Mouse (Mus musculus) forebrain, embryonic 10.5 days (tissue): Measurements from ENCODE around the gene Inhbc. TPM values are rescaled to one million over a fixed set of nuclear protein-coding genes. Genes with fewer than 3 reads are reported as not detected.
"Not testable (repeated sequence)": the region's sequence is repeated elsewhere in the genome, so short reads cannot be mapped to it uniquely, and the experiment has no call there.

ENCODE experiments used
- DNase-seq: peaks from one replicate; pipeline ENCODE4 v3.0.0-alpha.2; 2017; ENCODE audit warnings: low spot score; ENCODE audit errors: extremely low spot score
- H3K27ac ChIP-seq: fragments of 300-500 bp; sonication (generic); 2 replicates; pipeline ENCODE4 v1.5.1; 2016; ENCODE audit warnings: mild to moderate bottlenecking
- H3K27me3 ChIP-seq: fragments of 300-500 bp; sonication (generic); 2 replicates; pipeline ENCODE4 v1.6.1; 2016; ENCODE audit warnings: mild to moderate bottlenecking; ENCODE audit not compliant: poor library complexity, severe bottlenecking
- H3K36me3 ChIP-seq: fragments of 300-500 bp; sonication (generic); replicated peaks from 2 replicates; pipeline ENCODE4 v1.6.1; 2016; ENCODE audit warnings: mild to moderate bottlenecking, moderate library complexity
- H3K4me1 ChIP-seq: fragments of 300-500 bp; sonication (generic); 2 replicates; pipeline ENCODE4 v1.6.1; 2016
- H3K4me3 ChIP-seq: fragments of 300-500 bp; sonication (generic); 2 replicates; pipeline ENCODE4 v1.5.1; 2016; ENCODE audit warnings: mild to moderate bottlenecking, moderate library complexity
- H3K9me3 ChIP-seq: fragments of 300-500 bp; sonication (generic); 2 replicates; pipeline ENCODE4 v1.6.1; 2016; ENCODE audit warnings: mild to moderate bottlenecking, moderate library complexity
- WGBS: fragments of 180-500 bp; shearing (Covaris S2); methylation state at CpG from one replicate; pipeline ENCODE4 v1.1.7; 2016; 5-methylcytosine and 5-hydroxymethylcytosine counted together
- polyA plus RNA-seq: library from polyadenylated mRNA; unstranded; fragments of >200 nt; fragmentation: Nextera tagmentation; extraction: Ambion mirVana; gene quantifications from 2 replicates; pipeline ENCODE4 v1.2.1, GENCODE M21; 2016

Inhbc gene
- polyA plus RNA-seq, 1 experiment from 2014 or later: not detected

DNA sequence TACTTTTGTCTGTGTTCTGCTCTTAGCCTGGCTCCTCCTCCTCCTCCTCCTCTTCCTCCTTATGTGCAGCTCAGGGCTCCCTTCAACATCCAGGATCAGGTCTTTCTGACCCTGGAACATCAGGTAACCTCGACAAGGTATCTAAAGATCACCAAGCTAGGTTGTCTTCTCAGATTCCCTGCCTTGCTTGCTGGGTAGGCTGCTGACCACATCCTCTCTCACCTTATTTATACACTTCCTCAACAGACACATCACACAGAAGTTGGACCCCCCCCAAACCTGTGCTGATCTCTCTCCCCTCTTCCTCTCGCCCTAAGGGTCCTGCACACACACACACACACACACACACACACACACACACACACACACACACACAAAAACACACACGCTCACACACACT is 48.6 kb downstream of the Inhbc start, which contains the start of gene Arhgap9:
Gene Arhgap9 (plus strand): TSS at position 344 of the 400 bp plus-strand sequence.
- no peak for DNase-seq
- Histone ChIP-seq H3K27ac (no peak within 1 kb of the TSS), H3K36me3 (no peaks in the 10 kb centered on the region), H3K9me3 (no peaks in the 10 kb centered on the region), H3K4me1 (peaks cover 13% of the 10 kb centered on the region), H3K4me3 (no peak within 1 kb of the TSS), H3K27me3 (peaks cover 55% of the 10 kb centered on the region)
- whole genome bisulfite sequencing: 73% methylated on average over 3 of the region's 3 CpGs

DNA sequence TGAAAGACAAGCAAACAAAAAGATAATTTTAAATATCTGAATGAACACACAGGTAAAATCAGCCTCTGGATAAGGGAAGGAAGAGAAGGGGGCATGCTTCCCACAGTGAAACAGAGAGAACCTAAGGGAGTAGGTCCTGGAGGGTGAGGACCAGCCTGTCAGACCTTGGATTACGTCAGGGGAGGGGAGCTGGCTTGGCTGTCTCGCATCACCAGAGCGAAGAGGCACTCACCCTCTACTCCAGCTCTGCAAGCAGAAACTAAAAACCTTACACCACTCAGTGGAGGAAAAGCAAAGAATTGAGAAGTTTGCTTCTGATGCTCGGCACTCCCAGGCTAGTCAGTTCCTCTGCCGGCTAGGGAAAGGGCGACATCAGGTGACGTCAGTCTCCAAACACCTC is 50.3 kb downstream of the Inhbc start:
- Histone ChIP-seq H3K9me3 (no peaks in the 10 kb centered on the region), H3K36me3 (no peaks in the 10 kb centered on the region), H3K4me3 (no peak overlapping the region), H3K27me3 (peaks cover 39% of the 10 kb centered on the region), H3K27ac (no peak overlapping the region), H3K4me1 (no peaks in the 10 kb centered on the region)
- WGBS: 81% methylated on average over 7 of the region's 7 CpGs
- DNase-seq: no peak

DNA sequence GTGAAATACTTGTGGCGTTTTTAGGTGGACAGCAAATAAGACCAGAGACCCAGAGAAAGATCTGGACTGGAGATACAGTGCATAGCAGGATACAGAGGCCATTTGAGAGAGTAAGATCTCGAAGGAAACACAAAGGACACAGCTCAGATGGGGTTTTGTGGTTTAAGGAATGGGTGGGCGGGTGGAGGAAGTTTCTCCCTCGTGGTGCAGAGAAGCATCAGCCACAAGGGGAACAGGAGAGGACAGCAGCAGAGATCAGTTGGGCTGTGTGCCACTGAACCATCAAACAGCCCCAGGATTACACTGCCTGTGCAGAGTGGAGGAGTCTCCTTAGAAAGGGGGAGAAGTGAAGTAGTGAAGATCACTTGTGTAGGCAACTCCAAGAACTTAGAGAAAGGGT is 52.2 kb downstream of the Inhbc start:
- 55% methylated on average over 4 of the region's 4 CpGs for WGBS

DNA sequence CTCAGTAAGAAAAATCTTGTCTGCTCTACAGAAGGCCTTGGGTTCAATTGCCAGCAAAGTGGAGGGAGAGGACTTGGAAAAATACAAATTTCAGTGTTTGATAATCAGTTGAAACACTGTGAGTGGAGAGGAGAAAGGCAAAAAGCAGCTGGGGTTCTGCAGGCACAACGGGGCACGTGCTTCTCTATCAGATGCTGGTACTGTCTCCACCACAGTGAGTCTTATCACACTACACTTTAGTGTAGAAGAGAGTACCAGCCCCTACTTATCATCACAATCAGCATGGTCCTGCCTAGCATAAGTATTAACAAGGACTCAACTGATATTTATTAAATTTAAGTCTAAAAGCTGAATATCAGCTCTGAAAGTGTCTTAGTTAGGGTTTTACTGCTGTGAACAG is 53.0 kb downstream of the Inhbc start:
- Histone ChIP-seq H3K27ac (no peak overlapping the region), H3K4me3 (no peak overlapping the region), H3K36me3 (no peaks in the 10 kb centered on the region), H3K9me3 (no peaks in the 10 kb centered on the region), H3K4me1 (no peaks in the 10 kb centered on the region; the same call in 1 of the 2 replicates), H3K27me3 (peaks cover 12% of the 10 kb centered on the region)
- DNase-seq: no peak
- 84% methylated on average over 2 of the region's 2 CpGs for WGBS

More for the DNA sequence above, 52.2 kb downstream of the Inhbc start:
- Histone ChIP-seq H3K27me3 (peaks cover 19% of the 10 kb centered on the region), H3K36me3 (no peaks in the 10 kb centered on the region), H3K4me3 (no peak overlapping the region), H3K4me1 (no peaks in the 10 kb centered on the region), H3K9me3 (no peaks in the 10 kb centered on the region), H3K27ac (no peak overlapping the region)
- no peak for DNase-seq

DNA sequence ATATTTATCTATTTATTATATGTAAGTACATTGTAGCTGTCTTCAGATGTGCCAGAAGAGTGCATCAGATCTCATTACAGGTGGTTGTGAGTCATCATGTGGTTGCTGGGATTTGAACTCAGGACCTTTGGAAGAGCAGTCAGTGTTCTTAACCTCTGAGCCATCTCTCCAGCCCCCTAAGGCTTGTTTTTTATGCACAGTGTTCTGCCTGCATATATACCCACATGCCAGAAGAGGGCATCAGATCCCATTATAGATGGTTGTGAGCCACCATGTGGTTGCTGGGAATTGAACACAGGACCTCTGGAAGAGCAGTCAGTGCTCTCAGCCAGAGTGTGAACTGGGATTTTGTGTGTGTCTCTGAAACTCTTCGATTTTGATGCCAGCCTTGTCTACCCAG is 55.3 kb downstream of the Inhbc start:
- H3K27ac ChIP-seq, H3K4me3 ChIP-seq, H3K36me3 ChIP-seq, H3K9me3 ChIP-seq, DNase-seq, H3K27me3 ChIP-seq: not testable (repeated sequence)
- WGBS: 87% methylated on average over 1 of the region's 1 CpGs
- H3K4me1 ChIP-seq: peaks cover 12% of the 10 kb centered on the region

DNA sequence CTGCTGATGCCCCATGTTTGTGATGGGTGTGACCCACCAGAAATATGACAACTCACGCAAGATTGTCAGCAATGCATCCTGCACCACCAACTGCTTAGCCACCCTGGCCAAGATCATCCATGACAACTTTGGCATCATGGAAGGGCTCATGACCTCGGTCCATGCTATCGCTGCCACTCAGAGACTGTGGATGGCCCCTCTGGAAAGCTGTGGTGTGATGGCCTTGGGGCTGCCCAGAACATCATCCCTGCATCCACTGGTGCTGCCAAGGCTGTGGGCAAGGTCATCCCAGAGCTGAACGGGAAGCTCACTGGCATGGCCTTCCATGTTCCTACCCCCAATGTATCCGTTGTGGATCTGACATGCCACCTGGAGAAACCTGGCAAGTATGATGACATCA is 56.7 kb downstream of the Inhbc start:
- DNase-seq, H3K27me3 ChIP-seq, H3K27ac ChIP-seq, H3K9me3 ChIP-seq, H3K4me3 ChIP-seq: not testable (repeated sequence)
- peaks cover 18% of the 10 kb centered on the region for H3K36me3 ChIP-seq
- peaks cover 13% of the 10 kb centered on the region for H3K4me1 ChIP-seq
- WGBS: 87% methylated on average over 5 of the region's 5 CpGs

DNA sequence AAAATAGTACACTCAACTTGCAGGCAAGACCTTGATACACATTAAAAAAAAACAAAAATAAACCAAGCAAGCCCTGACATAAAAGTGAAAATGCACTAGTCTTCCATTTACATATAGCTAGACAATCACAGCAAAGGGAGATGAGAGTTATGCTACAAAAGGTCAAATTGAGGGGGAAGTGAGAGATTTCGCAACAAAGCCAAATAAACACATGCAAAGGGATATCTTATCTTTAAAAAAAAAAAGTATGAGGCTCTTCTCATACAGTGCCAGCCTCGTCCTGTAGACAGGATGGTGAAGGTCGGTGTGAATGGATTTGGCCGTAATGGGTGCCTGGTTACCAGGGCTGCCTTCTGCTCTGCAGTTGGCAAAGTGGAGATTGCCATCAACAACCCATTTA is 57.4 kb downstream of the Inhbc start:
- H3K36me3 ChIP-seq: peaks cover 25% of the 10 kb centered on the region
- H3K4me3 ChIP-seq: no peak overlapping the region
- no peaks in the 10 kb centered on the region for H3K9me3 ChIP-seq
- no peaks in the 10 kb centered on the region for H3K27me3 ChIP-seq
- peaks cover 13% of the 10 kb centered on the region for H3K4me1 ChIP-seq
- DNase-seq: no peak
- no peak overlapping the region for H3K27ac ChIP-seq
- WGBS: 81% methylated on average over 4 of the region's 4 CpGs

DNA sequence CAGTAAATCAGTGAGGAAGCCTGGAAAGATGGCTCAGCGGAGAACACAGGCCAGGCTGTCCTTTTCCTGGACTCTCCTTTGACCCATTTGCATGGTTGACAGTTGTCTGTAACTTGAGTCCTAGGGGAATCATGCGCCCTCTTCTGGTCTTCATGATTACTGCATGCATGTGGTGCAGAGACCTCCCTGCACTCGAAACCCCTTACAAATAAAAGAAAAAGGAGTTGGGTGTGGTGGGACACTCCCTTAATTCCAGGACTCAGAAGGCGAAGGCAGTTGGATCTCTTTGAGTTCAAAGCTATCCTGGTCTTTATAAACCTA is 57.9 kb downstream of the Inhbc start:
- Histone ChIP-seq H3K27me3 (no peaks in the 10 kb centered on the region), H3K9me3 (no peaks in the 10 kb centered on the region), H3K4me3 (peak overlapping the region; percentile 84), H3K36me3 (peaks cover 30% of the 10 kb centered on the region), H3K4me1 (peaks cover 13% of the 10 kb centered on the region), H3K27ac (peak overlapping the region; percentile 94)
- peak; percentile 85 for DNase-seq
- 1% methylated on average over 4 of the region's 4 CpGs for WGBS

DNA sequence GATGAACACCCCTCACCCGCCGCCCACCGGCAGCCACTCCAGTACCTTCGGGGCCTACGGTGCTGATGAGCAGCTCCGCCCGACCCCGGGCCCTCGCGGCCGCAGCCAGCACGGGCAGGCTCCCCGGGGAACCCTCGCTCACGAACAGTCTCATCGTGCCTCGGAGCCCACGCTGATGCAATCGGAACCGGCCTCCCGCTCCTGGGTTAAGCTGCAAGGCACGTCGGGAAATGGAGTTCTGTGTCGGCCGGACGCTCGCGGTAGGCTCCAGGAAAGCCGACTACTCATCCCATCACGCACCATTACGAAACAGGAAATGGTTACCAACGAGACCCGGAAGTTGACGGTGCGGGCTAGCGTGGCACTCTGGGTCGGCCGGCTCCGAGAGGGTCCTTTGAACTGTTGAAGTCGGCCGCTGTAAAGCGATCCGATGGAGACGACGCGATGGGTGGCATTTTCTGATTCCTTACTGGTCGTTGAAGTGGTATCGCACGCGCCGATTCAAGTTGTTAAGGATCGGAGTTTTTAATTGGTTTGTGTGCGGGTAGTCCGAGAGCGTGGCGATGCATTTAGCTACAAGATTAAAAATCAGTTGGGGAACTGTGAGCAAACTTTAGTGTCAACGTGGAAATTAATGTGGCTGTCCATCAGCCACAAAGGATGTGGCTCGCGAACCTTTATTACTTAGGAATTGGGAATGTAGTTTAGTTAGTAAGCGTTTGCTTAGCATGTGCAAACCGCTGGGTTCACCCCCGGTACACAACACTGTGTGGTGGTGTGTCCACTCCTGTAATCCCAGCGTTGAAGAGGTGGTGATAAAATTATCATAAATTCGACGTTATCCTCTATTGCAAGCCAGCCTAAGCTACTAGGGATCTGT is 58.5 kb downstream of the Inhbc start, which contains the start of gene Mars:
Gene Mars (minus strand): TSS at position 311 of the 880 bp plus-strand sequence.
- under 1% methylated on average over 65 of the region's 65 CpGs for WGBS
- H3K36me3 ChIP-seq: peaks cover 36% of the 10 kb centered on the region
- H3K4me1 ChIP-seq: peaks cover 13% of the 10 kb centered on the region
- H3K27me3 ChIP-seq: no peaks in the 10 kb centered on the region
- peak within 1 kb of the TSS; percentile 94 for H3K27ac ChIP-seq
- H3K4me3 ChIP-seq: peak within 1 kb of the TSS; percentile 84
- DNase-seq: peak; percentile 95
- H3K9me3 ChIP-seq: no peaks in the 10 kb centered on the region

DNA sequence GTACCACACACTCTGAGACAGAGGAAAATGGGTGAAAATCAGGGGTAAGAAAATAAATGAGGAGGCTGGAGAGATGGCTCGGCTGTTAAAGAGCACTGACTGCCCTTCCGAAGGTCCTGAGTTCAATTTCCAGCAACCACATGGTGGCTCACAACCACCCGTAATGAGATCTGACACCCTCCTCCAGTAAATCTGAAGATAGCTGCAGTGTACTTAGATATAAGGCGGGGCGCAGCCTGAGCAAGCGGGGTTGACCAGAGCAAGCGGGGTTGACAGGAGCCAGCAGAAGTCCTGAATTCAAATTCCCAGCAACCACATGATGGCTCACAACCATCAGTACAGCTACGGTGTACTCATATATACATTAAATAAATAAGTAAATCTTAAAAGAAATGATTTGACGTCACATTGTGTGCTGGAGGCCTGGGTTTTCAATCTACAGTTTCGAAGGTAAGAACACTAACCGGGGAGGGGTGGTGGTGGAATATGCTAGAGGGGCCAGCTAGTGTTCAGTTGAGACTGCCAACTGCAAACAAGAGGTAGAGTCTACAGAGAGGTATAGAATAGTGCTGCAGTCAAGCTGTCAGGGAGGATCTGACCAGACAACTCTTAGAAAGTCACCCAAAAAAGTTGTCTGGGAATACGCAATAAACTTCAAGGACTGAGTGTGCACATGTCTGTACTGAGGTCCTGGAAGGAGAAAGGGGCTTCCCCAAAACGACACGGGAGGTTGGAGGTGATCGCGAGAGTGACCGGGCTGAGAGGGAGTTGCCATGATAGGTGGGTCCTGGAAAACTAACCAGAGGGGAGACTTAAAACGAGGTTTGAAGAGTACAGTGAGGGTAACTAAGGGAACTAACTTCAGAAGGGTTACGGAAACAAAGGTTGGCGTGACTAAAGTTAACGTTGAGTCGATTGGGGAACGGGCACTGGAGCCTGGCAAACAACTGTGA is 59.4 kb downstream of the Inhbc start:
- Histone ChIP-seq H3K27ac (peak overlapping the region; percentile 94), H3K4me3 (peak overlapping the region; percentile 84), H3K9me3 (no peaks in the 10 kb centered on the region), H3K4me1 (peaks cover 13% of the 10 kb centered on the region), H3K27me3 (no peaks in the 10 kb centered on the region), H3K36me3 (peaks cover 45% of the 10 kb centered on the region)
- 40% methylated on average over 23 of the region's 23 CpGs for WGBS
- no peak for DNase-seq

DNA sequence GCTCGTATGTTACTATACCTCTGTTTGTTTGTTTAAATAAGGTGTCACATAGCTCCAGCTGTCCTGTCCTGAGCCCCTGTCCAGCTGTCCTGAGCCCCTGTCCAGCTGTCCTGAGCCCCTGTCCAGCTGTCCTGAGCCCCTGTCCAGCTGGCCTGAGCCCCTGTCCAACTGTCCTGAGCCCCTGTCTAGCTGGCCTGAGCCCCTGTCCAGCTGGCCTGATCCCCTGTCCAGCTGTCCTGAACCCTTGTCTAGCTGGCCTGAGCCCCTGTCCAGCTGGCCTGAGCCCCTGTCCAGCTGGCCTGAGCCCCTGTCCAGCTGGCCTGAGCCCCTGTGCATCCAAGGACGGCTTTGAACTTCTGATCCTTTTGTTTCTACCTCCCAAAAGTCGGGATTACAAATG is 61.1 kb downstream of the Inhbc start:
- not testable (repeated sequence) for DNase-seq, H3K27ac ChIP-seq, H3K9me3 ChIP-seq, H3K27me3 ChIP-seq, H3K4me3 ChIP-seq
- 90% methylated on average over 3 of the region's 3 CpGs for WGBS
- Histone ChIP-seq H3K4me1 (peaks cover 13% of the 10 kb centered on the region), H3K36me3 (peaks cover 62% of the 10 kb centered on the region)
